Mouse (Mus musculus): Measurements from ENCODE around the gene Vmn1r203.
"Not testable (repeated sequence)": the region's sequence is repeated elsewhere in the genome, so short reads cannot be mapped to it uniquely, and the experiment has no call there.

The Vmn1r203 gene

GRCm38 (mm10) chr13:22517814-22518213, at the start of gene Vmn1r203:
TSS of gene Vmn1r203 (plus strand) at chr13:22518114.
- DNase-seq (ENCODE audit: extremely low spot score): no peak

GRCm38 (mm10) chr13:22471623-22472022, 46.3 kb upstream of the Vmn1r203 start, which contains the start of gene Vmn1r201:
TSS of gene Vmn1r201 (plus strand) at chr13:22471923.
- DNase-seq (ENCODE audit: extremely low spot score): no peak

- DNase-seq (ENCODE audit: extremely low spot score): no peak
Observed at GRCm38 (mm10) chr13:22502431-22502830, 15.5 kb upstream of the Vmn1r203 start.

GRCm38 (mm10) chr13:22505281-22505680, 12.6 kb upstream of the Vmn1r203 start, which contains the start of gene Vmn1r202:
TSS of gene Vmn1r202 (minus strand) at chr13:22505381.
- no peak for DNase-seq (ENCODE audit: extremely low spot score)

GRCm38 (mm10) chr13:22552898-22553297, 35.0 kb downstream of the Vmn1r203 start, which contains the start of gene Vmn1r204:
TSS of gene Vmn1r204 (plus strand) at chr13:22553198.
- not testable (repeated sequence) for DNase-seq (ENCODE audit: extremely low spot score)

- not testable (repeated sequence) for DNase-seq (ENCODE audit: extremely low spot score)
Observed at GRCm38 (mm10) chr13:22574911-22575310, 57.0 kb downstream of the Vmn1r203 start.
